7 mouse cellular contexts compared by ENCODE assay signal in genomic region chr19:57997961-57998360, GRCm38 (mm10).
A peak's percentile ranks its signal among the peaks of the same experiment; 100 is the strongest.
DNase-seq lines count a peak whose midpoint lies in the region; ATAC-seq and TF ChIP-seq lines count a peak whose summit lies in the region.

No protein-coding gene starts in this region.

- dilution Hi-C loops in CH12.LX (cut with MboI; ENCODE audit: extremely low pct_ligation_motif_present, extremely low pct_unique_long_range_greater_than_20kb, low sequenced_read_pairs) = no loop called here

- no peak for TF ChIP-seq EP300 in CH12.LX (IDR thresholded peaks at IDR 0.05; ENCODE audit: low read length)

- peak; percentile 49 to 62 for TF ChIP-seq CTCF in CH12.LX (conservative IDR thresholded peaks at IDR 0.05 in 1 of 2, IDR thresholded peaks at IDR 0.05 in 1 of 2; ENCODE audit: low read depth in 2 of 2, low read length in 2 of 2)

- H3K9me3 ChIP-seq in intestine, embryonic 14.5 days (ENCODE audit: control insufficient read depth, low read length) = no peaks in the 10 kb centered on the region
- no peaks in the 10 kb centered on the region for H3K9me3 ChIP-seq in intestine, embryonic 16.5 days (ENCODE audit: control insufficient read depth, low read length)
- H3K9me3 ChIP-seq in CH12.LX (replicated peaks; ENCODE audit: low read length) = no peaks in the 10 kb centered on the region

- DNase-seq in intestine, embryonic 14.5 days (ENCODE audit: low spot score) = peak; percentile 70
- DNase-seq in 3T3-L1 (ENCODE audit: low read depth, low spot score) (peak; percentile 53), CH12.LX (ENCODE audit: extremely low read depth) (peak; percentile 38)
- DNase-seq in embryo, embryonic 10 days (ENCODE audit: low spot score) = peak; percentile 72
- peak; percentile 54 for DNase-seq in lung, postnatal 14 days

- H3K27ac ChIP-seq in intestine, embryonic 14.5 days (ENCODE audit: low read depth) = no peak overlapping the region
- no peak overlapping the region for H3K27ac ChIP-seq in intestine, embryonic 16.5 days (ENCODE audit: low read length)
- no peak overlapping the region for H3K27ac ChIP-seq in CH12.LX (ENCODE audit: insufficient read depth, low read depth)

- TF ChIP-seq POLR2A in CH12.LX (IDR thresholded peaks at IDR 0.05; ENCODE audit: low read depth, low read length) = no peak

- no peaks in the 10 kb centered on the region for H3K79me2 ChIP-seq in CH12.LX (replicated peaks; ENCODE audit: control insufficient read depth, extremely low read depth, insufficient read depth, poor library complexity, severe bottlenecking)

- TF ChIP-seq RAD21 in CH12.LX (IDR thresholded peaks at IDR 0.05; ENCODE audit: low read depth, low read length) = peak; percentile 52

- H3K36me3 ChIP-seq in intestine, embryonic 14.5 days (ENCODE audit: control insufficient read depth, insufficient read depth, low read length) = no peaks in the 10 kb centered on the region
- no peaks in the 10 kb centered on the region for H3K36me3 ChIP-seq in intestine, embryonic 16.5 days (ENCODE audit: control insufficient read depth, insufficient read depth, low read length)
- no peaks in the 10 kb centered on the region for H3K36me3 ChIP-seq in CH12.LX (replicated peaks in 1 of 2; ENCODE audit: control insufficient read depth in 1 of 2, insufficient read depth in 1 of 2, low read length in 1 of 2)

- no peak overlapping the region for H3K9ac ChIP-seq in intestine, embryonic 14.5 days (ENCODE audit: low read length)
- no peak overlapping the region for H3K9ac ChIP-seq in intestine, embryonic 16.5 days (ENCODE audit: low read depth, low read length)
- no peak overlapping the region for H3K9ac ChIP-seq in CH12.LX (ENCODE audit: insufficient read depth, low read depth)

- no peaks in the 10 kb centered on the region for H3K27me3 ChIP-seq in intestine, embryonic 14.5 days (replicated peaks; ENCODE audit: control insufficient read depth, insufficient read depth, low read length)
- no peaks in the 10 kb centered on the region for H3K27me3 ChIP-seq in intestine, embryonic 16.5 days (replicated peaks; ENCODE audit: control insufficient read depth, insufficient read depth, low read length)
- H3K27me3 ChIP-seq in CH12.LX (replicated peaks) = no peaks in the 10 kb centered on the region

- in situ Hi-C loops in CH12.LX (cut with MboI; ENCODE audit: low pct_ligation_motif_present, low pct_unique_long_range_greater_than_20kb, low sequenced_read_pairs) = no loop called here

- ATAC-seq in intestine, embryonic 14.5 days (replicated peaks; ENCODE audit: low FRiP score, low TSS enrichment, low read depth) = no peak
- no peak for ATAC-seq in intestine, embryonic 16.5 days
- ATAC-seq in inflammation-experienced regulatory T-cells, adult 6 months = no peak

- WGBS in intestine, embryonic 14.5 days = 46% methylated on average over 4 of the region's 4 CpGs
- WGBS in intestine, embryonic 16.5 days = 54% methylated on average over 4 of the region's 4 CpGs

- H3K4me2 ChIP-seq in intestine, embryonic 14.5 days (ENCODE audit: low read length) = no peak overlapping the region
- no peak overlapping the region for H3K4me2 ChIP-seq in intestine, embryonic 16.5 days (ENCODE audit: low read depth, low read length)
- H3K4me2 ChIP-seq in CH12.LX (ENCODE audit: insufficient read depth, low read depth, poor library complexity, severe bottlenecking) = no peak overlapping the region

- no peak overlapping the region for H3K4me3 ChIP-seq in intestine, embryonic 14.5 days (ENCODE audit: low read depth, low read length)
- H3K4me3 ChIP-seq in intestine, embryonic 16.5 days (ENCODE audit: low read length) = no peak overlapping the region
- H3K4me3 ChIP-seq in CH12.LX (replicated peaks in 1 of 3; ENCODE audit: low read depth in 2 of 3, low read length in 2 of 3, poor library complexity in 1 of 3) = no peak overlapping the region

- no peaks in the 10 kb centered on the region for H3K4me1 ChIP-seq in intestine, embryonic 14.5 days (replicated peaks; ENCODE audit: control insufficient read depth, insufficient read depth, low read length)
- no peaks in the 10 kb centered on the region for H3K4me1 ChIP-seq in intestine, embryonic 16.5 days (ENCODE audit: control insufficient read depth, insufficient read depth, low read length)
- no peaks in the 10 kb centered on the region for H3K4me1 ChIP-seq in CH12.LX (ENCODE audit: control insufficient read depth in 1 of 2, insufficient read depth in 2 of 2)

TF ChIP-seq in CH12.LX, 34 proteins besides CTCF, POLR2A, EP300 and RAD21:
- TF ChIP-seq SMC3 (IDR thresholded peaks at IDR 0.05; ENCODE audit: low read depth, low read length) (peak; percentile 51), ZMIZ1 (IDR thresholded peaks at IDR 0.05; ENCODE audit: low read depth, low read length) (no peak)
